Mouse (Mus musculus): ENCODE results near the gene Got1.

Gene Got1

DNA sequence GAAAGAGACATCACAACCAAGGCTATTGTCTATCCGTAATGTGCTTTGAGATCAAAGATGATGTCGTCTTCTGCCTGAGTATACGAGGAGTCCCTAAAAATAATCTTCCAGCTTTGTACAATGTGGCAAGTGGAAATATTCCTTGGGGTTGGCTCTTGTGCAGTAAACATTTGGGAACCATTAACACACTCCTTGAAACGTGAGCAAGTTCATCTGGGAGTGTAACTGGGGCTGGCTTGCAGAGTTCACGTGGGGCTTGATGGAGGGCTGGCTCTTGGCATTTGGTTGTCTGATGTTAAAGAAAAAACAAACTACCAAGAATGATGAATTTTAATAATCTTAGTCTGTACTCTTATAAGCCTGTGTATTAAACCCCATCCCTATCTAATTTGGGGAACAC is 45.0 kb downstream of the Got1 start:
- DNase-seq: no peak

GRCm38 (mm10) chr19:43478891-43479290 is 45.5 kb downstream of the Got1 start:
- DNase-seq: peak; percentile 75

GRCm38 (mm10) chr19:43477436-43477835 is 47.0 kb downstream of the Got1 start:
- no peak for DNase-seq

GRCm38 (mm10) chr19:43476063-43476462 is 48.3 kb downstream of the Got1 start:
- no peak for DNase-seq

DNA sequence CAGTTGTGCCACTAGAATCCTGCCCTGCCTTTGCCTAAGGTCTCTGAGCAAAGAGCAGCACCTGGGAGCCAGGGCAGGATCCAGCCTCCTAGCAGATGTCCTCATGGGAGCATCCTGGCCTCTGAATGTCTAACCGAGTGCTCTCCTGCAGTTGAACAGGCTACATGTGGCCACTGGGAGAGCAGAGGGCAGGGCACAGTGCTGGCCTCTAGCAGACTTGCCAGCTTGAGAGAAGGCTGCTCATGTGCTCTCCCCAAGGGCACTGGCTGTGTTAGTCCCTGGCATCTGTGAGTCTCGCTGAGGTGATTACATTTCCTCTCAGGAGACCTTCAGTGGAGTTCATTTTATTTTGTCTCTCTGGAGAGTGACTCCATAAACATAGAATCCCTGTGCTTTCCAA is 48.8 kb downstream of the Got1 start:
- no peak for DNase-seq

DNA sequence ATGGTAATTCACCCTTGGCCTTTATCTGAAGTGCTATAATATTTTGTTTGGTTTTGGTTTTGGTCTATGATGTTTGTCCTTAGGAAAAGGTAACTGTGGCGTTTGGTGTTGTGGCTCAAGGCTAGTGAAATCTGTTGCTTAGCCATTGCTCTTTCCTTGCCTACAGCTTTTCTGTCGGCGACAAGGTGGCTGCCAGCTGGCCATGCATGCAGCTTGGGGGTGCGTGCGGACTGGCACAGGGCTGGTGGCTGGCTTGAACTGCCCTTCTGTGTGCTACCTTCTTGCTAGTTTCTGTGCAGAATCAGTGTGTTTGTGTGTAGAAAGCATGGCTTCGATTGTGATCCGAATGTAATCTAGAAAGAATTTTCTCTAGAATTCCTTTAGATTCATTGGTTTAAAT is 51.6 kb downstream of the Got1 start:
- DNase-seq: no peak

DNA sequence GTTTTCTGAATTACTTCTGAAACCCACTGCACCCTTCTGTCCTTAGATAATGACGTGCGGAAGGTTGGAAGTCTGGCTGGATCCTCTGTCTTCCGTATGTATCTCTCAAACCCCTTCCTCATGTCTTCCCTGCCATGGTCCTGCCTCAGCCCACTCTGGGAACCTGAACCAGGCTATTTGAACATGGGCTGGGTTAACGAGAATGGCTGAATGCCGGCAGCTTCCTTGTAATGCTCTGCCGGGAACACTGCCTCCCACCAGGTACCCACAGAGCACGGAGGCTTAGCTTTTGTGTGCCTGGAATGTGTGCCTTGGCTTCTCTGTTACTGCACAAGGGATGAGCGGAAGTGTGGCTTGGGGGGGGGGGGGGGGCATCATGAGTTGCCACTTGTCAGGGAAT is 52.1 kb downstream of the Got1 start:
- no peak for DNase-seq

- no peak for DNase-seq
Observed at GRCm38 (mm10) chr19:43469333-43469732, 55.1 kb downstream of the Got1 start.

DNA sequence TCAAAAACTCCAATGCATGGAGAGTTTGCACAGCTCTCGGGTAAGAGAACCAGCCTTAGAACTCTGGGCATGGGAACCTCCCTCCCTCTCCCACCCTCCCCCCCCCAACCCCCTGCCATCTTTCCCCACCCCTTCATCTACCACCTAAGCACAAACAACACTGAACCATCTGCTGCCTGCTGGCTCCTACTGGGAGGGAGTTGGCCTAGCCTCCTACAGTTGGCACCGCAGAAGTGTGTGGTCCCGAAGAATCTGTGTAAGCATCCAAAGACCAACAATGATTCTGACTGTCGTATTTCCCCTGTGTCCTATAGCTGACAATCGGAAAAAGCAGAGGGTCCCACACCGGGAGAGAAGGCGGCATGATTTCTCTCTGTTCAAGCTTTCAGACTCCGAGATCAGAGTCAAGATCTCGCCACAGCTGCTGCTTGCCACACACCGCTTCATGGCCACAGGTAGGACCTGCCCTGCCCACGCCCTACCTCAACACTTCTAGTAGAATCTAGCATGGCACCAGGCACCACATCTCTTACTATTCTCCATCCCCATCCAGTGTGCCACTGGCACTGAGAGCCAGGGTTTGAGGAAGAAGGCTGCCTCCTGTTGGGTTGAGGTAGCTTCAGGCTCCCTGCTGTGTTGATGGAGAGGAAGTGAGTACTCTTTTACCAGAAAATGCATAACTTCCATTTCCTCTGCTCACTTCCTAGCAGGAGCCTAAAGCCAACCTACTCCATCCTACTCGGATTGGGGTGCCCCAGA is 56.3 kb downstream of the Got1 start:
- DNase-seq: no peak

- no peak for DNase-seq
Observed at GRCm38 (mm10) chr19:43465601-43466255, 58.7 kb downstream of the Got1 start.

- DNase-seq: no peak
Observed at GRCm38 (mm10) chr19:43465076-43465475, 59.3 kb downstream of the Got1 start.

GRCm38 (mm10) chr19:43464294-43464687 is 60.1 kb downstream of the Got1 start:
- DNase-seq: no peak

- no peak for DNase-seq
Observed at GRCm38 (mm10) chr19:43463546-43464293, 60.7 kb downstream of the Got1 start.

GRCm38 (mm10) chr19:43462141-43462540 is 62.3 kb downstream of the Got1 start:
- DNase-seq: no peak

GRCm38 (mm10) chr19:43460481-43460880 is 63.9 kb downstream of the Got1 start:
- DNase-seq: no peak

DNA sequence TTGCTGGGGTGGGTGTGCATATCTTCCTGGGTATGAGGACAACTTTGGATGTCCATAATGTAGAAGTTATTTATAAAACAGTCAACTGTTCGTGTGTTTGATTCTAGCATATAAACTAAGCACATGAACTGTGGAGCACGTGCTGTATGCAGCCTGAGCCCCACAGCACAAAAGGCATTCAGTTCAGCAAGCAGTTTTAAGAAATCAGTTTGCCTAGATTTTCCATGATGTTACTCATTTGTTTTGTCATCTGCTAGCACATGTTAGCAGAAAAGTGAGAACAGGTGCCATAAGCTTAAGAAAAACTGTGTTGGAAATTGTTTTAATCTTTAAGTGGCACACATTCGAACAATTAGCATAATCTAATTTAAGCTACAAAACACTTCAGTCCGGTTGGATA is 64.5 kb downstream of the Got1 start:
- DNase-seq: no peak

DNA sequence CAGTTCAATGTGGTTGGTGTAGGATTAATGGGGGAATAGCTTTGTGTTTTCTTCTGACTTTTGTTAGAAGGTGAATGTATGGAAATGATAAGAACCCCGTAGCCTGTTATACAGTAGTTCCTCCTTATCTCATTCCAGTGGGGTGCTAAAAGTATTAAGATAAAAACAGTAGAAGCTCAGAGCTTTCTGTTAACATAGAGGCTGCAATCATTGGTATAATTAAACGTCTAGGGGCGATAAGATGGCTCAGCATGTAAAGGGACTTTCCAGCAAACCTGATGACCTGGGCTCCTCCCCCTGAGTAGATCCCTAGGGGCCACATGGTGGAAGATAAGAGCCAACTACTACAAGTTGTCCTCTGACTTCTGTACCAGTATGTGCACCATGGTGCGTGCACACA is 71.4 kb downstream of the Got1 start:
- peak; percentile 57 for DNase-seq

DNA sequence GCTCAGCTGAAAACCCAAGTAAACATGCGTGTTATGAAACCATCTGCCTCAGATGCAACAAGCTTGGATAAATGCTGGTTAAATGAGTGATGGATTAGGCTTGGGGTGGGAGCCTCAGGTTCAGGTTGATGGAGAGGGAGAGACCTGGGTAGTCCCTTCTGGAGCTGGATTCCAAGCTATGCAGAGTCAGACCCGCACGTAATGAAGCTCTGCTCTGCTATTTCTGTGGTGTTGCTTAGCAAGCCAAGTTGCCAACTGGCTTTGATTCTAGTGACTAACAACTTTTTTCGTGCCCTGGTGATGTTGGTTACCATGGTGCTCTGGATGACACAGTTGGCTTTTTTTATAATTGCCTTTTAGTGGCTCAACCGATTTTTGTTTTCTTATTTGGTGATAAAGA is 72.2 kb downstream of the Got1 start:
- DNase-seq: no peak

GRCm38 (mm10) chr19:43451563-43451962 is 72.8 kb downstream of the Got1 start:
- no peak for DNase-seq
